Mouse (Mus musculus) MEL (cell line): ENCODE data around the gene Mecom. TPM values are rescaled to one million over a fixed set of nuclear protein-coding genes. Genes with fewer than 3 reads are reported as not detected.

Experiments
- DNase-seq: peaks from one replicate; pipeline ENCODE4 v3.0.0; 2011; ENCODE audit warnings: low read depth, low spot score
- H3K27ac ChIP-seq: 2 replicates; pipeline ENCODE4 v1.5.1; 2012; ENCODE audit warnings: low read depth, mild to moderate bottlenecking, control low read depth, low read length, moderate library complexity; ENCODE audit not compliant: control insufficient read depth
- H3K27me3 ChIP-seq, 2 experiments: fragments of 150-350 bp in 1 of 2; sonication (generic) in 1 of 2; 2 replicates each; pipeline ENCODE4 v1.6.1; 2012; ENCODE audit warnings: low read length in 2 of 2, mild to moderate bottlenecking in 2 of 2, improper control_type of control experiment in 1 of 2, moderate library complexity in 1 of 2; ENCODE audit not compliant: insufficient read depth in 2 of 2, control insufficient read depth in 1 of 2
- H3K36me3 ChIP-seq, 2 experiments: 2 replicates each; pipeline ENCODE4 v1.6.1; 2012 to 2014; ENCODE audit warnings: low read length in 2 of 2, improper control_type of control experiment in 1 of 2, inconsistent platforms in 1 of 2, mild to moderate bottlenecking in 1 of 2; ENCODE audit not compliant: insufficient read depth in 2 of 2, control insufficient read depth in 1 of 2
- H3K4me1 ChIP-seq, 2 experiments: fragments of 150-350 bp in 1 of 2; sonication (generic) in 1 of 2; 2 replicates each; pipeline ENCODE4 v1.6.1; 2012; ENCODE audit warnings: low read length in 2 of 2, improper control_type of control experiment in 1 of 2, mild to moderate bottlenecking in 1 of 2; ENCODE audit not compliant: insufficient read depth in 2 of 2, control insufficient read depth in 1 of 2
- H3K4me3 ChIP-seq, 2 experiments: fragments of 150-350 bp in 1 of 2; sonication (generic) in 1 of 2; 2 replicates each; pipeline ENCODE4 v1.5.1; 2012; ENCODE audit warnings: low read depth in 2 of 2, low read length in 2 of 2, mild to moderate bottlenecking in 2 of 2, moderate library complexity in 2 of 2, control low read depth in 1 of 2, improper control_type of control experiment in 1 of 2; ENCODE audit not compliant: control insufficient read depth in 1 of 2, insufficient read depth in 1 of 2
- H3K79me2 ChIP-seq: 2 replicates; pipeline ENCODE4 v1.6.1; 2012; ENCODE audit warnings: mild to moderate bottlenecking, low read length, moderate library complexity; ENCODE audit not compliant: control insufficient read depth, poor library complexity, insufficient read depth
- H3K9ac ChIP-seq: 2 replicates; pipeline ENCODE4 v1.6.1; 2012; ENCODE audit warnings: low read depth, mild to moderate bottlenecking, control low read depth, low read length, moderate library complexity; ENCODE audit not compliant: control insufficient read depth, poor library complexity, severe bottlenecking
- H3K9me3 ChIP-seq: fragments of 150-350 bp; sonication (generic); replicated peaks from 2 replicates; pipeline ENCODE4 v1.6.1; 2012; ENCODE audit warnings: mild to moderate bottlenecking, low read length, improper control_type of control experiment, moderate library complexity; ENCODE audit not compliant: insufficient read depth
- CTCF ChIP-seq, 3 experiments: IDR thresholded peaks in 2 of 3; conservative IDR thresholded peaks in 1 of 3; 2 replicates each; pipeline ENCODE4 v1.5.1; 2011 to 2012; ENCODE audit warnings: low read length in 3 of 3, low read depth in 2 of 3, mild to moderate bottlenecking in 2 of 3, improper control_type of control experiment in 1 of 3, inconsistent platforms in 1 of 3, mixed read lengths in 1 of 3, moderate library complexity in 1 of 3; ENCODE audit not compliant: control insufficient read depth in 1 of 3, insufficient read depth in 1 of 3, poor library complexity in 1 of 3, severe bottlenecking in 1 of 3
- HCFC1 ChIP-seq: IDR thresholded peaks from 2 replicates; pipeline ENCODE4 v1.6.1; 2012; ENCODE audit warnings: low read depth, mild to moderate bottlenecking, inconsistent platforms, low read length, improper control_type of control experiment, moderate library complexity
- MAX ChIP-seq: IDR thresholded peaks from 2 replicates; pipeline ENCODE4 v1.6.1; 2011; ENCODE audit warnings: low read length, improper control_type of control experiment
- MEF2A ChIP-seq: IDR thresholded peaks from 2 replicates; pipeline ENCODE4 v1.6.1; 2014; ENCODE audit warnings: low read depth, mild to moderate bottlenecking, inconsistent platforms, low read length, improper control_type of control experiment; ENCODE audit not compliant: poor library complexity, insufficient replicate concordance, severe bottlenecking; ENCODE audit errors: extremely low read depth
- NELFE ChIP-seq: IDR thresholded peaks from 2 replicates; pipeline ENCODE4 v1.6.1; 2011; ENCODE audit warnings: low read depth, low read length, improper control_type of control experiment
- POLR2AphosphoS2 ChIP-seq: IDR thresholded peaks from 2 replicates; pipeline ENCODE4 v1.6.1; 2011; ENCODE audit warnings: low read length, improper control_type of control experiment
- POLR2AphosphoS5 ChIP-seq: IDR thresholded peaks from 2 replicates; pipeline ENCODE4 v1.6.1; 2012; ENCODE audit warnings: low read depth, borderline replicate concordance, mild to moderate bottlenecking, inconsistent platforms, low read length, moderate library complexity, mixed read lengths
- RAD21 ChIP-seq: IDR thresholded peaks from 2 replicates; pipeline ENCODE4 v1.6.1; 2011; ENCODE audit warnings: mild to moderate bottlenecking, low read depth, low read length, improper control_type of control experiment
- TAL1 ChIP-seq: IDR thresholded peaks from 2 replicates; pipeline ENCODE4 v1.6.1; 2012; ENCODE audit warnings: mild to moderate bottlenecking, inconsistent platforms, low read length, moderate library complexity, mixed read lengths
- USF2 ChIP-seq, 2 experiments: IDR thresholded peaks; 2 replicates each; pipeline ENCODE4 v1.6.1; 2011 to 2012; ENCODE audit warnings: improper control_type of control experiment in 2 of 2, low read length in 2 of 2, borderline replicate concordance in 1 of 2, inconsistent platforms in 1 of 2, low read depth in 1 of 2, mild to moderate bottlenecking in 1 of 2; ENCODE audit not compliant: insufficient read depth in 1 of 2
- ZNF384 ChIP-seq: IDR thresholded peaks from 2 replicates; pipeline ENCODE4 v1.6.1; 2012; ENCODE audit warnings: low read depth, mild to moderate bottlenecking, inconsistent platforms, low read length, improper control_type of control experiment
- polyA plus RNA-seq, 2 experiments: library from polyadenylated mRNA; stranded (reverse) in 1 of 2; unstranded in 1 of 2; fragments of >175 nt in 1 of 2; fragments of >200 nt in 1 of 2; gene quantifications; 2 replicates each; pipeline versions ENCODE4 v1.2.1 to v1.2.4; 2012; ENCODE audit warnings: low replicate concordance in 2 of 2, low read depth in 1 of 2; ENCODE audit not compliant: insufficient read length in 2 of 2, insufficient read depth in 1 of 2, missing spikeins in 1 of 2
- total RNA-seq: library from RNA; depleted of rRNA; stranded (reverse); fragments of 300-350 nt; gene quantifications from 2 replicates; pipeline ENCODE4 v1.2.3, GENCODE M21; 2012

Gene Mecom
- total and polyA plus RNA-seq, 3 experiments = 0.04 TPM; not detected in 2

DNA sequence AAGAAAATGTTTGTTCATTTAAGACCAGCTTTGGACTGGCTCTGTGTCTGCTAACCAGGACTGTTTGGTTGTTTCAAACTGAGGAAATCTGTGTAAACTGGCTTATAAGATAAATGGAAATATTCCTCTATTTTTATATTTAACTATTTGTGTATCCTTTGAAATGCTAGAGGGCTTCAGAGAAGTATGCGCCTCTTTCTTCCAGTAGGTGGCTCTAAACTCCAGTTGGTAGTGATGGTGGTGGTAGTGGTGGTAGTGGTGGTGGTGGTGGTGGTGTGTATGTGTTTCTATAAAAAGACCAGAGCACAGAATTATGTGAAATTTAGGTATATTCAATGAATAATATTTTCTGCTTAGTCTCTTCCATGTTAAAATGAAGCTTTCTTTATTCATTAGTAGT, 548.8 kb downstream of the Mecom start:
- TF ChIP-seq MAX = no peak
- TF ChIP-seq CTCF (IDR thresholded peaks at IDR 0.05 in 2 of 3, conservative IDR thresholded peaks at IDR 0.05 in 1 of 3; ENCODE audit: control insufficient read depth in 1 of 3, insufficient read depth in 1 of 3, low read depth in 2 of 3, low read length in 3 of 3, poor library complexity in 1 of 3, severe bottlenecking in 1 of 3) = peak in 1 of 3 experiments; percentile 11; a peak in 1 of 6 replicates
- TF ChIP-seq USF2 (IDR thresholded peaks at IDR 0.05; ENCODE audit: borderline replicate concordance in 1 of 2, insufficient read depth in 1 of 2, low read depth in 1 of 2, low read length in 2 of 2) = no peak
- peak; percentile 7 for TF ChIP-seq RAD21
- TF ChIP-seq MEF2A = no peak
- no peak for TF ChIP-seq TAL1
- TF ChIP-seq POLR2AphosphoS2 = no peak
- H3K9ac ChIP-seq = no peak overlapping the region
- H3K4me3 ChIP-seq = no peak overlapping the region
- H3K36me3 ChIP-seq = no peaks in the 10 kb centered on the region
- no peaks in the 10 kb centered on the region for H3K9me3 ChIP-seq
- no peaks in the 10 kb centered on the region for H3K4me1 ChIP-seq
- H3K79me2 ChIP-seq = no peaks in the 10 kb centered on the region
- H3K27ac ChIP-seq = no peak overlapping the region
- DNase-seq = no peak
- H3K27me3 ChIP-seq = no peaks in the 10 kb centered on the region

DNA sequence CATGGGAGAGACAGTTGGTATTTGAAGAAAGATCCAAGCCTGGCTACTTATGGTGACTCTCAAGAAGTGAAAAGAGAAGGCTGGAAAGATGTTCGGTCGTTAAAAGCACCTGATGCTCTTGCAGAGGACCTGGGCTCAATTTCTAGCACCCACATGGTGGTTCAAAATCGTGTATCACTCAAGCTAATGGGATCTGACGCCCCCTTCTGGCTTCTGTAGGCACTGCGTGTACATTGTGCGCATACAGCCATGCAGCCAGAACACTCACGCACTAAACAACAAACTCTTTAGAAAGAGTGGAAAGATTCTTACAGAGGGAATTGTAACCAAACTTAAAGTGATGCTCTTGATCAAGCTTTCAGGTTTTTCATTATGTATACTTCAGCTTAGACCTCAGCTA, 550.7 kb downstream of the Mecom start:
- peak in 1 of 3 experiments; percentile 20; a peak in 1 of 6 replicates for TF ChIP-seq CTCF (IDR thresholded peaks at IDR 0.05 in 2 of 3, conservative IDR thresholded peaks at IDR 0.05 in 1 of 3; ENCODE audit: control insufficient read depth in 1 of 3, insufficient read depth in 1 of 3, low read depth in 2 of 3, low read length in 3 of 3, poor library complexity in 1 of 3, severe bottlenecking in 1 of 3)
- TF ChIP-seq HCFC1 = no peak
- TF ChIP-seq POLR2AphosphoS2 = no peak
- TF ChIP-seq ZNF384 = no peak
- TF ChIP-seq POLR2AphosphoS5 = no peak
- no peaks in the 10 kb centered on the region for H3K9me3 ChIP-seq
- no peak overlapping the region for H3K4me3 ChIP-seq
- H3K27me3 ChIP-seq = no peaks in the 10 kb centered on the region
- no peak for DNase-seq
- H3K9ac ChIP-seq = no peak overlapping the region
- H3K27ac ChIP-seq = no peak overlapping the region
- H3K79me2 ChIP-seq = no peaks in the 10 kb centered on the region
- no peaks in the 10 kb centered on the region for H3K4me1 ChIP-seq
- no peaks in the 10 kb centered on the region for H3K36me3 ChIP-seq

- DNase-seq = no peak
- Histone ChIP-seq H3K9ac (no peak overlapping the region), H3K79me2 (no peaks in the 10 kb centered on the region), H3K4me3 (no peak overlapping the region), H3K27me3 (no peaks in the 10 kb centered on the region), H3K36me3 (no peaks in the 10 kb centered on the region), H3K9me3 (no peaks in the 10 kb centered on the region), H3K4me1 (no peaks in the 10 kb centered on the region), H3K27ac (no peak overlapping the region)
- no peak for TF ChIP-seq NELFE
Observed at GRCm38 (mm10) chr3:29993346-29993745, 554.5 kb downstream of the Mecom start.
